Mouse (Mus musculus): ENCODE data around the gene Pdxk. TPM values are rescaled to one million over a fixed set of nuclear protein-coding genes. Genes with fewer than 3 reads are reported as not detected.
"Not testable (repeated sequence)": the region's sequence is repeated elsewhere in the genome, so short reads cannot be mapped to it uniquely, and the experiment has no call there.

Gene Pdxk
- polyA plus RNA-seq, 1 experiment from 2014 or later = 22.8 TPM

DNA sequence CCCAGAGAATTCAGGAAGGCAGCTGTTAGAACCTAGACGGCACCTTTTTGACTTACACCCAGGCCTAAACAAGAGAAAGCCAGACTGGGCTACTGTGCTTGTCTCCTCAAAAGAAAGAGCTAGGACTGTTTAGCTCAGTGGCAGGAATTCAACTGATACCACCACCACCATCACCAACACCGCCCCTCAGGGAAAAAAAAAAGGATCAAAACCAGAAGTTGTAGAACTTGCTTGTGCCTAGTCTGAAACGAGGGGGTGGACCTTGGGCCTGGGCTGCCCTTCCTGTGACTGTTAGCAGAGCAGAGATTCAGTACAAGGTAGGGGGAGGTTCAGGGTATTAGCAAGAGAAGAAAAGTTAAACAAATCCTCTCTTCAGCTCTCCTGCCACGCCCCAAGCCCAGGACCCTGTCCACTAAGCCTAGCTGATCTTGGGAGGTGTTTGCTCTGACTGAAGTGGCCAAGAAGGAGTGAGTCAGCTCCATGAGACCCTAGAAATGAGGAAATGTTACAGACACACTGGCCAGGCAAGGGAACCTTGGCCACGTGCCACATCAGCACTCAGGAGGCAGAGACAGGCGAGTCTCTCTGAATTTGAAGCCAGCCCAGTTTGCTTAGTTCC, 38.5 kb downstream of the Pdxk start:
- Histone ChIP-seq H3K4me3 (ENCODE audit: low read depth, low read length) (peak overlapping the region; percentile 88), H3K36me3 (ENCODE audit: control insufficient read depth, insufficient read depth) (peaks cover 21% of the 10 kb centered on the region; the same call in 1 of the 2 replicates), H3K9ac (ENCODE audit: low read depth, low read length) (peak overlapping the region; percentile 85), H3K4me2 (replicated peaks; ENCODE audit: low read depth) (peak overlapping the region; percentile 91), H3K27me3 (replicated peaks; ENCODE audit: control insufficient read depth, insufficient read depth, low read length) (no peaks in the 10 kb centered on the region), H3K4me1 (replicated peaks; ENCODE audit: control insufficient read depth, insufficient read depth, low read length) (no peaks in the 10 kb centered on the region), H3K9me3 (ENCODE audit: control insufficient read depth) (no peaks in the 10 kb centered on the region), H3K27ac (ENCODE audit: low read depth, low read length) (peak overlapping the region; percentile 90)
- ATAC-seq = peak; percentile 7; the same call in 1 of the 2 replicates
- no peak for TF ChIP-seq CTCF (IDR thresholded peaks at IDR 0.05; ENCODE audit: low read depth)
- WGBS = 21% methylated on average over 6 of the region's 6 CpGs

DNA sequence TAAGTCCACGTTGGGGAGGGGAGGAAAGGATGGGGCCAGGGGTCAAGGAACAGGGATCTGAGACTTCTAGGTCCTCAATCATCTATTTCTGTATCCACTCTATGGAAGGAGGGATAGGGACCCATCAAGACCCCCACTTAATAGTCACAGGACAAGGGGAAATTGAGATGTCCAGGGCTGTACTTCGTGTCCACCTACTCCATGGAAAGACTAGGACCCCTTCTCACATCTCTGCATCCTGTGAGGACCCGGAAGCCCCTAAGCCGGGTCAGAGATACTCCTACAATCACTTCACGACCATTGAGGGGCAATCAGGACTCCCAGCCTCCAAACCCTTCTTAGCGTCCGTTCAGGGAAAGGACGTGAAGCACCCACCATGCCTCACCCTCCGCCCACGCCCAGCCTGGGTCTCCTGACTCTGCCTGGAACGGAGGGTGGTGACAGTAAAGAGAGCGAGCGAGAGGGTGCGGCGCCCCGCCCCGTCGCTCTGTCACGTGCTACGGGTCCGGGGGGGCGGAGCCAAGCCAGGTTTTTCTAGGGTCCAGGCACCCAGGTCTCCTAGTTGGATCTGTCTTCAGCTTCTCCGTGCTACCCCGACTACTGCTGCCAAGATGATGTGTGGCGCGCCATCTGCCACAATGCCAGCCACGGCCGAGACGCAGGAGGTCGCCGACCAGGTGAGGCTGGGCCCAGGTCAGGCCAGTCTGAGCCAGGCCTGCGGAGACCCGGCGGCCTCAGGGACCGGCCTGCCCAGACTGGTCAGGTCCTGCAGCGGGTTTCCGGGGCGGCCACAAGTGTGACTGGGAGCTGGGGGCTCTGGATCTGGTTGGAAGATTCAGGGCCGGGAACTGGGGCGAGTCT, 39.4 kb downstream of the Pdxk start, which contains the start of gene Cstb:
TSS of gene Cstb (plus strand) at position 489 of the 861 bp plus-strand sequence.
- WGBS = under 1% methylated on average over 40 of the region's 40 CpGs
- Histone ChIP-seq H3K4me3 (ENCODE audit: low read depth, low read length) (peak within 1 kb of the TSS; percentile 88), H3K4me2 (replicated peaks; ENCODE audit: low read depth) (peak within 1 kb of the TSS; percentile 91), H3K9me3 (ENCODE audit: control insufficient read depth) (no peaks in the 10 kb centered on the region), H3K27me3 (replicated peaks; ENCODE audit: control insufficient read depth, insufficient read depth, low read length) (no peaks in the 10 kb centered on the region), H3K27ac (ENCODE audit: low read depth, low read length) (peak within 1 kb of the TSS; percentile 90), H3K4me1 (replicated peaks; ENCODE audit: control insufficient read depth, insufficient read depth, low read length) (no peaks in the 10 kb centered on the region), H3K9ac (ENCODE audit: low read depth, low read length) (peak within 1 kb of the TSS; percentile 85), H3K36me3 (ENCODE audit: control insufficient read depth, insufficient read depth) (peaks cover 21% of the 10 kb centered on the region; the same call in 1 of the 2 replicates)
- peak; percentile 86 for ATAC-seq
- TF ChIP-seq CTCF (IDR thresholded peaks at IDR 0.05; ENCODE audit: low read depth) = no peak; the same call in 1 of the 2 replicates

DNA sequence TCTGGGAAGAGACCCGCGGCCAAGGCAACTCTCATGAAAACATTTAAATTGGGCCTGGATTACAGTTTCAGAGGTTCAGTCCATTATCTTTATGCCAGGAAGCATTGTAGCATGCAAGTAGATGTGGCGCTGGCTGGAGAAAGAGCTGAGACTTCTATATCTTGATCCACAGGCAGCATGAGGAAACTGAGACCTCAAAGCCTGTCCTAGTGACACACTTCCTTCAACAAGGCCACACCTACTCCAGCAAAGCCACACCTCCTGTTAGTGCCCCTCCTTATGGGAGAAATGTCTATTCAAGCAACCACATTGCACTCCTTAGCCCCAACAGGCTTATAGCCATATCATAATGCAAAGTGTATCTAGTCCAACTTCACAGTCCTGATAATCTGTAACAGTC, 42.2 kb downstream of the Pdxk start:
- no peak for ATAC-seq
- no peaks in the 10 kb centered on the region for H3K4me1 ChIP-seq (replicated peaks; ENCODE audit: control insufficient read depth, insufficient read depth, low read length)
- H3K36me3 ChIP-seq (ENCODE audit: control insufficient read depth, insufficient read depth) = peaks cover 8% of the 10 kb centered on the region; the same call in 1 of the 2 replicates
- 97% methylated on average over 3 of the region's 3 CpGs for WGBS
- H3K9me3 ChIP-seq (ENCODE audit: control insufficient read depth) = no peaks in the 10 kb centered on the region
- no peak overlapping the region for H3K9ac ChIP-seq (ENCODE audit: low read depth, low read length)
- no peak for TF ChIP-seq CTCF (IDR thresholded peaks at IDR 0.05; ENCODE audit: low read depth)
- H3K27ac ChIP-seq (ENCODE audit: low read depth, low read length) = no peak overlapping the region
- H3K27me3 ChIP-seq (replicated peaks; ENCODE audit: control insufficient read depth, insufficient read depth, low read length) = no peaks in the 10 kb centered on the region
- H3K4me3 ChIP-seq (ENCODE audit: low read depth, low read length) = no peak overlapping the region
- no peak overlapping the region for H3K4me2 ChIP-seq (replicated peaks; ENCODE audit: low read depth)

DNA sequence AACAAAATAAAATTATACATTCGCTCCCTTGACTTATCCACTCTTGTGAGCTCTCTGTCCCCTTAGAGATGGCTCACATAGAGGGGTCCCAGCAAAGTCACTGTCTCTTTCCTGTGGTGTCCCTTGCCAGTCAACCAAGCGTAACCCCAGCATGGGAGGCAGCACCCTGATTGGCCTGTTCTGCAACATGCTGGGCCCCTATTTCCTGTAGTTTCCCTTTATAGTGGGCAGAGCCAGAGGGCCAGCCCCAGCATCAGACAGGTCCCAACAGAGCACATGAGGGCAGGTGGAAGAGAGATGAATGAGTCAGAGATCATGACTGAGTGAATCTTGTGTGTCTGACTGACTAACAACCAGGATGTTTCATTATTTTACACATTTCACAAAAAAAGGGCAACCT, 43.8 kb downstream of the Pdxk start:
- no peaks in the 10 kb centered on the region for H3K36me3 ChIP-seq (ENCODE audit: control insufficient read depth, insufficient read depth)
- H3K9ac ChIP-seq (ENCODE audit: low read depth, low read length) = no peak overlapping the region
- no peak overlapping the region for H3K4me2 ChIP-seq (replicated peaks; ENCODE audit: low read depth)
- no peaks in the 10 kb centered on the region for H3K9me3 ChIP-seq (ENCODE audit: control insufficient read depth)
- H3K4me1 ChIP-seq (replicated peaks; ENCODE audit: control insufficient read depth, insufficient read depth, low read length) = no peaks in the 10 kb centered on the region
- 78% methylated on average over 2 of the region's 2 CpGs for WGBS
- TF ChIP-seq CTCF (IDR thresholded peaks at IDR 0.05; ENCODE audit: low read depth) = no peak
- H3K27me3 ChIP-seq (replicated peaks; ENCODE audit: control insufficient read depth, insufficient read depth, low read length) = no peaks in the 10 kb centered on the region
- H3K27ac ChIP-seq (ENCODE audit: low read depth, low read length) = no peak overlapping the region
- no peak overlapping the region for H3K4me3 ChIP-seq (ENCODE audit: low read depth, low read length)
- no peak for ATAC-seq

DNA sequence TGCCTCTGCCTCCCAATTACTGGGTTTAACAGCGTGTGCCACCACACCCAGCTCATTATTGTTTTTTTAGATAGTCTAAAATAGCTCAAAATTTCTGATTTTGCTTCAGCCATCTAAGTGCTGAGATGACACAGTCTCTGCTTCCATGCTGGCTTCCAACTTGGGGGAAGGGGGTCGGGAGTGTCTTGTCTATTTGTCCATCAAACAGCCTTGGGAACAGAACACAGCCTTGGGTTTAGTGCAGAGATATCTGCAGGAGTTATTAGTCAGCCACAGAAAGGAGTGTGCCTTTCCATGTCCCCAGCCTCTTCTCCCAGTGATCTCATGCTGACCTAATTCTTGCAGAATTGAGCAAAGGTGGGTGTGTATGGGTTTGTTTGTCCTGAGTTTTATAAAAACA, 46.0 kb downstream of the Pdxk start:
- Histone ChIP-seq H3K4me3 (ENCODE audit: low read depth, low read length) (no peak overlapping the region), H3K4me2 (replicated peaks; ENCODE audit: low read depth) (no peak overlapping the region), H3K9ac (ENCODE audit: low read depth, low read length) (no peak overlapping the region), H3K4me1 (replicated peaks; ENCODE audit: control insufficient read depth, insufficient read depth, low read length) (no peaks in the 10 kb centered on the region), H3K36me3 (ENCODE audit: control insufficient read depth, insufficient read depth) (no peaks in the 10 kb centered on the region), H3K27me3 (replicated peaks; ENCODE audit: control insufficient read depth, insufficient read depth, low read length) (no peaks in the 10 kb centered on the region), H3K27ac (ENCODE audit: low read depth, low read length) (no peak overlapping the region), H3K9me3 (ENCODE audit: control insufficient read depth) (no peaks in the 10 kb centered on the region)
- ATAC-seq = no peak
- TF ChIP-seq CTCF (IDR thresholded peaks at IDR 0.05; ENCODE audit: low read depth) = no peak
- 76% methylated on average over 2 of the region's 2 CpGs for WGBS

DNA sequence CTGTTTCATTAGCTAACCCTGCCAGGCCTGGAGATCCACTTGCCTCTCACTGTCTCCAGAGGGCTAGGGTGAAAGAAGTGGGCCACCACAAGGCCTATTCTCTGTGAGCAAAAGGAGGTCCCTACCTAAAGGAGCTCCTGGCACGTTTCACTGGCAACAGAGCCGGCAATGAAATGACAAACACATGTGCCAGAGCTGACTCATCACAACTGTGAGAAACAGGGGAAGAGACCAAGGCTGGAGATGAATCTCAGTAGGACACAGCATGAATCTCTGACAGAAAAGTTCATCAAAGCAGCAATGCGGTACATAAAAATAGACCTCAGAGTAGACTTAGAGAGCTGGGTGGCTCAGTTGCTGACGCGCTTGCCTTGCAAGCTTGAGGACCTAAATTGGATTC, 46.9 kb downstream of the Pdxk start:
- no peak for TF ChIP-seq CTCF (IDR thresholded peaks at IDR 0.05; ENCODE audit: low read depth)

DNA sequence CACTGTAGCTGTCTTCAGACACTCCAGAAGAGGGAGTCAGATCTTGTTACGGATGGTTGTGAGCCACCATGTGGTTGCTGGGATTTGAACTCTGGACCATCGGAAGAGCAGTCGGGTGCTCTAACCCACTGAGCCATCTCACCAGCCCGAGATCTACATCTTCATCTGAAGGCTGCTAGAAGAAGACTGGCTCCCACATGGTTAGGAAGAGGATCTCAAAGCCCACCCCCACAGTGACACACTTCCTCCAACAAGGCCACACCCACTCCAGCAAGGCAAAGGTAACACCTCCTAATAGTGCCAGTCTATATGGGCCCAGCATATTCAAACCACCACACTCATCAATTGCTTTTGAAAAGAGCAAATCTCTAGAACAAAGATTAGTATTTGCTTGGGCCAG, 49.8 kb downstream of the Pdxk start:
- H3K9me3 ChIP-seq (ENCODE audit: control insufficient read depth); H3K4me2 ChIP-seq (replicated peaks; ENCODE audit: low read depth); H3K4me3 ChIP-seq (ENCODE audit: low read depth, low read length); H3K36me3 ChIP-seq (ENCODE audit: control insufficient read depth, insufficient read depth); ATAC-seq; H3K9ac ChIP-seq (ENCODE audit: low read depth, low read length); H3K4me1 ChIP-seq (replicated peaks; ENCODE audit: control insufficient read depth, insufficient read depth, low read length); H3K27ac ChIP-seq (ENCODE audit: low read depth, low read length); H3K27me3 ChIP-seq (replicated peaks; ENCODE audit: control insufficient read depth, insufficient read depth, low read length): not testable (repeated sequence)
- WGBS = 98% methylated on average over 3 of the region's 4 CpGs

More for the DNA sequence above, 46.9 kb downstream of the Pdxk start:
- Histone ChIP-seq H3K9ac (ENCODE audit: low read depth, low read length) (no peak overlapping the region), H3K4me3 (ENCODE audit: low read depth, low read length) (no peak overlapping the region), H3K9me3 (ENCODE audit: control insufficient read depth) (no peaks in the 10 kb centered on the region), H3K4me1 (replicated peaks; ENCODE audit: control insufficient read depth, insufficient read depth, low read length) (no peaks in the 10 kb centered on the region), H3K27me3 (replicated peaks; ENCODE audit: control insufficient read depth, insufficient read depth, low read length) (no peaks in the 10 kb centered on the region), H3K4me2 (replicated peaks; ENCODE audit: low read depth) (no peak overlapping the region), H3K27ac (ENCODE audit: low read depth, low read length) (0 out of 2 replicates have a peak overlapping the region, but pooled peaks have one; percentile 54), H3K36me3 (ENCODE audit: control insufficient read depth, insufficient read depth) (no peaks in the 10 kb centered on the region)
- 61% methylated on average over 5 of the region's 5 CpGs for WGBS
- no peak for ATAC-seq
